Mouse (Mus musculus) liver, embryonic 11.5 days (tissue): ENCODE results near the gene Mrpl42. TPM values are rescaled to one million over a fixed set of nuclear protein-coding genes. Genes with fewer than 3 reads are reported as not detected.

Experiments used
- ATAC-seq: fragments of 200-750 bp; cut with Nextera tagmentation; replicated peaks from 2 replicates; pipeline ENCODE4 v1.8.0; 2017; ENCODE audit warnings: moderate number of reproducible peaks, mild to moderate bottlenecking, moderate TSS enrichment, moderate library complexity; ENCODE audit not compliant: low FRiP score
- DNase-seq: peaks from one replicate; pipeline ENCODE4 v3.0.0-alpha.2; 2017; ENCODE audit warnings: low spot score
- H3K27ac ChIP-seq: fragments of 300-500 bp; sonication (generic); 2 replicates; pipeline ENCODE4 v1.5.1; 2014; ENCODE audit warnings: mild to moderate bottlenecking, low read depth, low read length, control low read depth
- H3K27me3 ChIP-seq: fragments of 300-500 bp; sonication (generic); replicated peaks from 2 replicates; pipeline ENCODE4 v1.6.1; 2014; ENCODE audit warnings: low read length, mixed read lengths; ENCODE audit not compliant: control insufficient read depth, insufficient read depth
- H3K36me3 ChIP-seq: fragments of 300-500 bp; sonication (generic); 2 replicates; pipeline ENCODE4 v1.6.1; 2014; ENCODE audit warnings: mild to moderate bottlenecking, low read length, moderate library complexity, mixed read lengths; ENCODE audit not compliant: control insufficient read depth, insufficient read depth
- H3K4me1 ChIP-seq: fragments of 300-500 bp; sonication (generic); replicated peaks from 2 replicates; pipeline ENCODE4 v1.6.1; 2014; ENCODE audit warnings: low read length, mixed read lengths; ENCODE audit not compliant: control insufficient read depth, insufficient read depth
- H3K4me2 ChIP-seq: fragments of 300-500 bp; sonication (generic); 2 replicates; pipeline ENCODE4 v1.6.1; 2014; ENCODE audit warnings: mild to moderate bottlenecking, control low read depth, moderate library complexity
- H3K4me3 ChIP-seq: fragments of 300-500 bp; sonication (generic); 2 replicates; pipeline ENCODE4 v1.5.1; 2014; ENCODE audit warnings: low read depth, low read length, control low read depth
- H3K9ac ChIP-seq: fragments of 300-500 bp; sonication (generic); 2 replicates; pipeline ENCODE4 v1.6.1; 2014; ENCODE audit warnings: low read depth, low read length, control low read depth
- H3K9me3 ChIP-seq: fragments of 300-500 bp; sonication (generic); 2 replicates; pipeline ENCODE4 v1.6.1; 2016; ENCODE audit warnings: low read length, inconsistent platforms, mixed read lengths; ENCODE audit not compliant: control insufficient read depth
- WGBS: fragments of 180-500 bp; shearing (Covaris S2); extraction: QIAGEN DNeasy Blood & Tissue Kit; methylation state at CpG from one replicate; pipeline ENCODE4 v1.1.7; 2014; 5-methylcytosine and 5-hydroxymethylcytosine counted together
- polyA plus RNA-seq: library from polyadenylated mRNA; unstranded; fragments of >200 nt; fragmentation: Nextera tagmentation; extraction: Ambion mirVana; gene quantifications from 2 replicates; pipeline ENCODE4 v1.2.1, GENCODE M21; 2014

Mrpl42 gene
- polyA plus RNA-seq, 1 experiment from 2014 or later, result 391 TPM

- H3K36me3 ChIP-seq, result 0 out of 2 replicates have a peak, but pooled peaks cover 2% of the 10 kb centered on the region
- DNase-seq (no peak), ATAC-seq (no peak)
- H3K27me3 ChIP-seq, result no peaks in the 10 kb centered on the region
- H3K9ac ChIP-seq, result no peak overlapping the region
- H3K4me2 ChIP-seq, result no peak overlapping the region
- H3K9me3 ChIP-seq, result no peaks in the 10 kb centered on the region
- WGBS, result 88% methylated on average over 5 of the region's 5 CpGs
- 0 out of 2 replicates have a peak, but pooled peaks cover 2% of the 10 kb centered on the region for H3K4me1 ChIP-seq
- no peak overlapping the region for H3K27ac ChIP-seq
- no peak overlapping the region for H3K4me3 ChIP-seq
Measured at GRCm38 (mm10) chr10:95526495-95527122, 24.9 kb upstream of the Mrpl42 start.

- WGBS, result 88% methylated on average over 5 of the region's 5 CpGs
- Histone ChIP-seq H3K9ac (no peak overlapping the region), H3K4me2 (no peak overlapping the region), H3K4me1 (0 out of 2 replicates have a peak, but pooled peaks cover 2% of the 10 kb centered on the region), H3K4me3 (no peak overlapping the region), H3K27ac (no peak overlapping the region), H3K9me3 (no peaks in the 10 kb centered on the region), H3K27me3 (no peaks in the 10 kb centered on the region), H3K36me3 (0 out of 2 replicates have a peak, but pooled peaks cover 2% of the 10 kb centered on the region)
- DNase-seq (no peak), ATAC-seq (no peak)
Measured at GRCm38 (mm10) chr10:95525871-95526270, 24.1 kb upstream of the Mrpl42 start.

- Histone ChIP-seq H3K36me3 (peaks cover 2% of the 10 kb centered on the region; the same call in 1 of the 2 replicates), H3K4me3 (no peak overlapping the region), H3K9me3 (no peaks in the 10 kb centered on the region), H3K27me3 (no peaks in the 10 kb centered on the region), H3K9ac (no peak overlapping the region), H3K27ac (no peak overlapping the region), H3K4me2 (no peak overlapping the region), H3K4me1 (0 out of 2 replicates have a peak, but pooled peaks cover 2% of the 10 kb centered on the region)
- DNase-seq, result no peak
- 83% methylated on average over 6 of the region's 6 CpGs for WGBS
- no peak for ATAC-seq
Measured at GRCm38 (mm10) chr10:95525037-95525675, 23.4 kb upstream of the Mrpl42 start.

GRCm38 (mm10) chr10:95517656-95518055 is 15.9 kb upstream of the Mrpl42 start:
- Histone ChIP-seq H3K9me3 (no peaks in the 10 kb centered on the region), H3K27me3 (no peaks in the 10 kb centered on the region), H3K36me3 (peaks cover 2% of the 10 kb centered on the region; the same call in 1 of the 2 replicates), H3K27ac (no peak overlapping the region), H3K4me2 (0 out of 2 replicates have a peak overlapping the region, but pooled peaks have one; percentile 10), H3K9ac (no peak overlapping the region), H3K4me3 (no peak overlapping the region), H3K4me1 (peaks cover 10% of the 10 kb centered on the region; the same call in 1 of the 2 replicates)
- WGBS, result 88% methylated on average over 6 of the region's 6 CpGs
- DNase-seq (no peak), ATAC-seq (no peak)

GRCm38 (mm10) chr10:95515293-95515931 is 13.7 kb upstream of the Mrpl42 start:
- H3K9me3 ChIP-seq, result no peaks in the 10 kb centered on the region
- WGBS, result under 1% methylated on average over 60 of the region's 80 CpGs
- peak overlapping the region; percentile 94 for H3K27ac ChIP-seq
- no peaks in the 10 kb centered on the region for H3K27me3 ChIP-seq
- peak overlapping the region; percentile 100 for H3K4me3 ChIP-seq
- ATAC-seq (peak; percentile 9), DNase-seq (peak; percentile 69)
- H3K36me3 ChIP-seq, result no peaks in the 10 kb centered on the region; the same call in 1 of the 2 replicates
- peak overlapping the region; percentile 89 for H3K4me2 ChIP-seq
- H3K9ac ChIP-seq, result peak overlapping the region; percentile 97
- H3K4me1 ChIP-seq, result peaks cover 10% of the 10 kb centered on the region; the same call in 1 of the 2 replicates

- Histone ChIP-seq H3K4me1 (peaks cover 10% of the 10 kb centered on the region; the same call in 1 of the 2 replicates), H3K4me3 (peak within 1 kb of the TSS; percentile 100), H3K27me3 (no peaks in the 10 kb centered on the region), H3K36me3 (no peaks in the 10 kb centered on the region), H3K9me3 (no peaks in the 10 kb centered on the region), H3K27ac (peak within 1 kb of the TSS; percentile 94), H3K4me2 (peak within 1 kb of the TSS; percentile 89), H3K9ac (peak within 1 kb of the TSS; percentile 97)
- ATAC-seq, result peak; percentile 96
- DNase-seq, result peak; percentile 99
- WGBS, result under 1% methylated on average over 80 of the region's 81 CpGs
Measured at GRCm38 (mm10) chr10:95514656-95515292, 13.0 kb upstream of the Mrpl42 start, which contains the start of gene Ube2n. Gene Ube2n (plus strand): TSS chr10:95515145.

GRCm38 (mm10) chr10:95513768-95514556 is 12.2 kb upstream of the Mrpl42 start:
- Histone ChIP-seq H3K36me3 (no peaks in the 10 kb centered on the region), H3K9ac (peak overlapping the region; percentile 97), H3K27me3 (no peaks in the 10 kb centered on the region), H3K4me2 (peak overlapping the region; percentile 89), H3K9me3 (no peaks in the 10 kb centered on the region), H3K4me3 (peak overlapping the region; percentile 100), H3K4me1 (peaks cover 10% of the 10 kb centered on the region; the same call in 1 of the 2 replicates), H3K27ac (peak overlapping the region; percentile 94)
- WGBS, result 33% methylated on average over 15 of the region's 15 CpGs
- DNase-seq (peak; percentile 41), ATAC-seq (0 out of 2 replicates have a peak, but pooled peaks have one; percentile 16)
